Mouse (Mus musculus) neural tube, embryonic 14.5 days (tissue): ENCODE measurements at regions not wholly inside any gene's neighbourhood (a gene's known extent, or its start where the extent isn't known, plus 50 kb on each side); places are given as distances from the start of the nearest gene placed in this dataset.

Experiments
- ATAC-seq: fragments of 200-750 bp; cut with Nextera tagmentation; 2 replicates; pipeline ENCODE4 v1.8.0; 2017; ENCODE audit warnings: low read depth, mild to moderate bottlenecking, moderate TSS enrichment, moderate library complexity
- H3K27ac ChIP-seq: fragments of 300-500 bp; sonication (generic); 2 replicates; pipeline ENCODE4 v1.5.1; 2014; ENCODE audit warnings: low read depth, mild to moderate bottlenecking, control low read depth, low read length, moderate library complexity, mixed read lengths
- H3K27me3 ChIP-seq: fragments of 300-500 bp; sonication (generic); 2 replicates; pipeline ENCODE4 v1.6.1; 2014; ENCODE audit warnings: low read length; ENCODE audit not compliant: control insufficient read depth, insufficient read depth
- H3K36me3 ChIP-seq: fragments of 300-500 bp; sonication (generic); 2 replicates; pipeline ENCODE4 v1.6.1; 2014; ENCODE audit warnings: low read length, mixed read lengths; ENCODE audit not compliant: control insufficient read depth, insufficient read depth
- H3K4me1 ChIP-seq: fragments of 300-500 bp; sonication (generic); 2 replicates; pipeline ENCODE4 v1.6.1; 2014; ENCODE audit warnings: low read length; ENCODE audit not compliant: control insufficient read depth, insufficient read depth
- H3K4me2 ChIP-seq: fragments of 300-500 bp; sonication (generic); 2 replicates; pipeline ENCODE4 v1.6.1; 2014; ENCODE audit warnings: mild to moderate bottlenecking, low read depth, low read length, control low read depth
- H3K4me3 ChIP-seq: fragments of 300-500 bp; sonication (generic); 2 replicates; pipeline ENCODE4 v1.5.1; 2014; ENCODE audit warnings: low read depth, low read length, control low read depth, mixed read lengths
- H3K9ac ChIP-seq: fragments of 300-500 bp; sonication (generic); replicated peaks from 2 replicates; pipeline ENCODE4 v1.6.1; 2014; ENCODE audit warnings: low read depth, mild to moderate bottlenecking, control low read depth, low read length, mixed read lengths
- H3K9me3 ChIP-seq: fragments of 300-500 bp; sonication (generic); 2 replicates; pipeline ENCODE4 v1.6.1; 2016; ENCODE audit warnings: low read length; ENCODE audit not compliant: control insufficient read depth
- WGBS: fragments of 180-500 bp; shearing (Covaris S2); extraction: QIAGEN DNeasy Blood & Tissue Kit; methylation state at CpG from one replicate; pipeline ENCODE4 v1.1.7; 2014; 5-methylcytosine and 5-hydroxymethylcytosine counted together

- H3K4me1 ChIP-seq: no peaks in the 10 kb centered on the region
- ATAC-seq: peak; percentile 88; the same call in 1 of the 2 replicates
- WGBS: 60% methylated on average over 7 of the region's 7 CpGs
These were observed 267.9 kb upstream of the Veph1 start for GRCm38 (mm10) chr3:66564268-66565245.

GRCm38 (mm10) chr3:66563329-66563728, 266.7 kb upstream of the Veph1 start:
- H3K27ac ChIP-seq: no peak overlapping the region
- no peaks in the 10 kb centered on the region for H3K36me3 ChIP-seq
- H3K4me1 ChIP-seq: no peaks in the 10 kb centered on the region
- ATAC-seq: no peak
- no peaks in the 10 kb centered on the region for H3K27me3 ChIP-seq
- H3K9ac ChIP-seq: no peak overlapping the region
- no peak overlapping the region for H3K4me3 ChIP-seq
- H3K9me3 ChIP-seq: no peaks in the 10 kb centered on the region
- no peak overlapping the region for H3K4me2 ChIP-seq
- 86% methylated on average over 2 of the region's 2 CpGs for WGBS

More at GRCm38 (mm10) chr3:66564268-66565245, 267.9 kb upstream of the Veph1 start:
- Histone ChIP-seq H3K27ac (peak overlapping the region; percentile 35; the same call in 1 of the 2 replicates), H3K4me2 (no peak overlapping the region), H3K9ac (no peak overlapping the region), H3K4me3 (no peak overlapping the region), H3K27me3 (no peaks in the 10 kb centered on the region), H3K36me3 (no peaks in the 10 kb centered on the region), H3K9me3 (no peaks in the 10 kb centered on the region; the same call in 1 of the 2 replicates)

- H3K4me1 ChIP-seq: no peaks in the 10 kb centered on the region
- H3K9ac ChIP-seq: no peak overlapping the region
- 93% methylated on average over 1 of the region's 1 CpGs for WGBS
- H3K36me3 ChIP-seq: no peaks in the 10 kb centered on the region
- no peak overlapping the region for H3K27ac ChIP-seq
- no peak overlapping the region for H3K4me2 ChIP-seq
- no peaks in the 10 kb centered on the region for H3K27me3 ChIP-seq
- no peaks in the 10 kb centered on the region for H3K9me3 ChIP-seq
- H3K4me3 ChIP-seq: no peak overlapping the region
- no peak for ATAC-seq
These were observed 258.9 kb upstream of the Veph1 start for GRCm38 (mm10) chr3:66555538-66555937.

DNA sequence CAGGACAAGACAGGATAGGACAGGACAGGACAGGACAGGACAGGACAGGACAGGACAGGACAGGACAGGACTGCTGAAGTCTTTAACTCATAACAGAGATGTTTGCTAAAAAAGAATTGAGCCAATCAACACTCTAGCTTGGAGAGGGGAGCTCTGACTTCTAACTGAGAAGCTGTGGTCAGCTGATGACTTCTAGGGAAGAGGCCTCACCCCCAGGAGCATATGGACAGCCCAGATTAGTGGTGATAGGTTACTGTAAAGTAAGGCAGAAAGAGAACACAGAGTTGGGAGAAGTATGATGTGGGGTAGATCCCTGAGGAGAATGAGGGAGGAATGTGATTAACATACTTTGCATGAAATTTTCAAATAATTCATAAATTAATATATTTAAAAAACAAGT, 254.3 kb upstream of the Veph1 start:
- no peaks in the 10 kb centered on the region for H3K4me1 ChIP-seq
- no peaks in the 10 kb centered on the region for H3K9me3 ChIP-seq
- no peaks in the 10 kb centered on the region for H3K27me3 ChIP-seq
- H3K9ac ChIP-seq: no peak overlapping the region
- H3K36me3 ChIP-seq: no peaks in the 10 kb centered on the region
- ATAC-seq: no peak
- no peak overlapping the region for H3K27ac ChIP-seq
- H3K4me3 ChIP-seq: no peak overlapping the region
- H3K4me2 ChIP-seq: no peak overlapping the region

- 91% methylated on average over 4 of the region's 4 CpGs for whole genome bisulfite sequencing
- Histone ChIP-seq H3K4me2 (no peak overlapping the region), H3K4me3 (no peak overlapping the region), H3K4me1 (no peaks in the 10 kb centered on the region), H3K9me3 (no peaks in the 10 kb centered on the region), H3K27me3 (no peaks in the 10 kb centered on the region), H3K9ac (no peak overlapping the region), H3K36me3 (no peaks in the 10 kb centered on the region), H3K27ac (no peak overlapping the region)
- ATAC-seq: no peak
These were observed 249.9 kb upstream of the Veph1 start for GRCm38 (mm10) chr3:66546576-66546975.

- no peaks in the 10 kb centered on the region for H3K9me3 ChIP-seq
- H3K27me3 ChIP-seq: no peaks in the 10 kb centered on the region
- H3K36me3 ChIP-seq: no peaks in the 10 kb centered on the region
- ATAC-seq: no peak
- no peak overlapping the region for H3K4me2 ChIP-seq
- no peak overlapping the region for H3K4me3 ChIP-seq
- WGBS: 85% methylated on average over 5 of the region's 5 CpGs
- H3K4me1 ChIP-seq: no peaks in the 10 kb centered on the region
- H3K9ac ChIP-seq: no peak overlapping the region
- no peak overlapping the region for H3K27ac ChIP-seq
These were observed 247.7 kb upstream of the Veph1 start for GRCm38 (mm10) chr3:66544139-66544933.

DNA sequence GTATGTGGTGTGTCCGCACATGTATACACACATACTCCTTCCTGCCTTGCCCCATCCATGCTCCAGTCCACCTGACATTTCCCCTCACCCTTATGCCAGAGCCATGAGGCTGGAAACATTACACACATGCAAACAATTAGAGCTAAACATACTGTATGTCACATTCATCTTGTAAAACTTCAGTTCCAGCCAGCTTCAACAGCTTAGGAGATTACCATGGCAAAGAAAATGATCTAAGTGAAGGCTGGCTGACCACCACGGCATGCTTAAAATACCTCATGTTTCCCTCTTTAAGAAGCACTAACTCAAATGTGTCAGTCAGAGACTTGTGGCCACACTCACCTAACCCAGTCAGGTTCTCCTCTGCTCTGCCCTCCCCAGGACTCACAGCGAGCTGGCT, 246.2 kb upstream of the Veph1 start:
- no peak overlapping the region for H3K4me2 ChIP-seq
- H3K36me3 ChIP-seq: no peaks in the 10 kb centered on the region
- WGBS: 96% methylated on average over 3 of the region's 3 CpGs
- no peak overlapping the region for H3K27ac ChIP-seq
- H3K9me3 ChIP-seq: no peaks in the 10 kb centered on the region
- no peak for ATAC-seq
- H3K4me3 ChIP-seq: no peak overlapping the region
- H3K27me3 ChIP-seq: no peaks in the 10 kb centered on the region
- H3K9ac ChIP-seq: no peak overlapping the region
- peaks cover under 1% of the 10 kb centered on the region; the same call in 1 of the 2 replicates for H3K4me1 ChIP-seq

- 61% methylated on average over 7 of the region's 7 CpGs for WGBS
- Histone ChIP-seq H3K9ac (no peak overlapping the region), H3K36me3 (no peaks in the 10 kb centered on the region), H3K9me3 (no peaks in the 10 kb centered on the region), H3K27ac (peak overlapping the region; percentile 48; the same call in 1 of the 2 replicates), H3K4me2 (no peak overlapping the region), H3K4me1 (peaks cover 16% of the 10 kb centered on the region), H3K27me3 (no peaks in the 10 kb centered on the region), H3K4me3 (no peak overlapping the region)
- ATAC-seq: peak; percentile 9; the same call in 1 of the 2 replicates
These were observed 241.3 kb upstream of the Veph1 start for GRCm38 (mm10) chr3:66537913-66538312.
